Mouse (Mus musculus) lung, postnatal 10 days (tissue): Measurements from ENCODE around the gene Sertad1.

Experiments used
- DNase-seq: peaks from one replicate; pipeline ENCODE4 v3.0.0; 2021

Gene Sertad1

GRCm38 (mm10) chr7:27486770-27487697, at the start of gene Sertad1:
Gene Sertad1, plus strand, starts transcription at chr7:27486910.
- DNase-seq = peak; percentile 100

GRCm38 (mm10) chr7:27437544-27437943, 49.2 kb upstream of the Sertad1 start:
- no peak for DNase-seq

- no peak for DNase-seq
Observed at GRCm38 (mm10) chr7:27440014-27440413, 46.7 kb upstream of the Sertad1 start.

GRCm38 (mm10) chr7:27446051-27446450, 40.7 kb upstream of the Sertad1 start:
- DNase-seq = peak; percentile 11

GRCm38 (mm10) chr7:27446521-27447418, 39.9 kb upstream of the Sertad1 start:
- DNase-seq = peak; percentile 24

GRCm38 (mm10) chr7:27447419-27448286, 39.1 kb upstream of the Sertad1 start, which contains the start of the genes Sptbn4 and Blvrb:
Gene Sptbn4, minus strand, starts transcription at chr7:27447686.
Gene Blvrb, plus strand, starts transcription at chr7:27447978.
- peak; percentile 100 for DNase-seq

GRCm38 (mm10) chr7:27448421-27449206, 38.1 kb upstream of the Sertad1 start:
- DNase-seq = no peak

- peak; percentile 89 for DNase-seq
Observed at GRCm38 (mm10) chr7:27449256-27449862, 37.4 kb upstream of the Sertad1 start.

GRCm38 (mm10) chr7:27451359-27451758, 35.4 kb upstream of the Sertad1 start:
- no peak for DNase-seq

GRCm38 (mm10) chr7:27452206-27452770, 34.4 kb upstream of the Sertad1 start:
- no peak for DNase-seq

- DNase-seq = no peak
Observed at GRCm38 (mm10) chr7:27454461-27455121, 32.1 kb upstream of the Sertad1 start.

GRCm38 (mm10) chr7:27455273-27455672, 31.4 kb upstream of the Sertad1 start:
- no peak for DNase-seq

- DNase-seq = no peak
Observed at GRCm38 (mm10) chr7:27458614-27459013, 28.1 kb upstream of the Sertad1 start.

GRCm38 (mm10) chr7:27459640-27460039, 27.1 kb upstream of the Sertad1 start:
- no peak for DNase-seq

- no peak for DNase-seq
Observed at GRCm38 (mm10) chr7:27460477-27460876, 26.2 kb upstream of the Sertad1 start.

- DNase-seq = no peak
Observed at GRCm38 (mm10) chr7:27467648-27468047, 19.1 kb upstream of the Sertad1 start.

GRCm38 (mm10) chr7:27471390-27472120, 15.2 kb upstream of the Sertad1 start:
- no peak for DNase-seq

GRCm38 (mm10) chr7:27472596-27472995, 14.1 kb upstream of the Sertad1 start:
- DNase-seq = peak; percentile 13

- DNase-seq = peak; percentile 100
Observed at GRCm38 (mm10) chr7:27473156-27473834, 13.4 kb upstream of the Sertad1 start, which contains the start of gene Sertad3. Gene Sertad3, plus strand, starts transcription at chr7:27473768.
